Mouse (Mus musculus): ENCODE measurements at regions not wholly inside any gene's neighbourhood (a gene's known extent, or its start where the extent isn't known, plus 50 kb on each side); places are given as distances from the start of the nearest gene placed in this dataset.

DNA sequence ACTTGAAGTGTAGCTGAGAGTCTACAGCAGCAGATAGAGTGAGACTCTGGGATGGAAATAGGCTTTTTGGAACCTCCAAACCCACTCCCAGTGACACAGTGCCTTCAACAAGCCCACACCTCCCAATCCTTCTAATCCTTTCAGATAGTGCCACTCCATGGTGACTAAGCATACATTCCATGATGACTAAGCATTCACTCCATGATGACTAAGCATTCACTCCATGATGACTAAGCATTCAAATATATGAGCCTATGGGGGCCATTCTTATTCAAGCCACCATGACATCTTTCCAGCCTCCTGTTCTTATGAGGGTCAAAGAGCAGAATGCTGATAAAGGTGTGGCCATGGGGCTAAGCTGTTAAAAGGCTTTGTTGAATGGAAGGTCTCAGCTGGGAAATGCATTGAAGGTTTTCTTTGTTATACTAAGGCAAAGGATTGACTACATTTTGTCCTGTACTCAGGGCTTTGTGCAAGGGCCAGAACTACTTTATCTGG is 403.8 kb upstream of the Kcnab2 start:
- no peak for TF ChIP-seq KAT2A (conservative IDR thresholded peaks at IDR 0.05; ENCODE audit: low read depth, low read length)
- no peak for TF ChIP-seq CTCF (IDR thresholded peaks at IDR 0.05 in 2 of 3, conservative IDR thresholded peaks at IDR 0.05 in 1 of 3; ENCODE audit: control insufficient read depth in 1 of 3, insufficient read depth in 1 of 3, low read depth in 2 of 3, low read length in 3 of 3, poor library complexity in 1 of 3, severe bottlenecking in 1 of 3)
- TF ChIP-seq POLR2A (IDR thresholded peaks at IDR 0.05; ENCODE audit: control insufficient read depth in 1 of 2, insufficient read depth in 1 of 2, low read depth in 1 of 2, low read length in 2 of 2, poor library complexity in 1 of 2) = no peak
- no peak for TF ChIP-seq MEF2A (IDR thresholded peaks at IDR 0.05; ENCODE audit: extremely low read depth, insufficient replicate concordance, low read depth, low read length, poor library complexity, severe bottlenecking)
- TF ChIP-seq MAX (IDR thresholded peaks at IDR 0.05; ENCODE audit: low read length) = no peak
- no peak for TF ChIP-seq HCFC1 (IDR thresholded peaks at IDR 0.05; ENCODE audit: low read depth, low read length)
- no peak for TF ChIP-seq EP300 (IDR thresholded peaks at IDR 0.05; ENCODE audit: low read depth in 1 of 2, low read length in 2 of 2)
- no peak for TF ChIP-seq TAL1 (IDR thresholded peaks at IDR 0.05; ENCODE audit: low read length)
- TF ChIP-seq MXI1 (IDR thresholded peaks at IDR 0.05; ENCODE audit: low read depth, low read length) = no peak
- no peak for TF ChIP-seq MAZ (IDR thresholded peaks at IDR 0.05; ENCODE audit: low read depth, low read length)
- TF ChIP-seq NRF1 (IDR thresholded peaks at IDR 0.05; ENCODE audit: insufficient read depth, low read depth, low read length, poor library complexity, severe bottlenecking) = no peak
- TF ChIP-seq CHD2 (IDR thresholded peaks at IDR 0.05; ENCODE audit: low read length) = no peak
- no peak for TF ChIP-seq ZC3H11A (IDR thresholded peaks at IDR 0.05; ENCODE audit: low read depth, low read length)
